Mouse (Mus musculus): Measurements from ENCODE around the gene Rubcn.

DNA sequence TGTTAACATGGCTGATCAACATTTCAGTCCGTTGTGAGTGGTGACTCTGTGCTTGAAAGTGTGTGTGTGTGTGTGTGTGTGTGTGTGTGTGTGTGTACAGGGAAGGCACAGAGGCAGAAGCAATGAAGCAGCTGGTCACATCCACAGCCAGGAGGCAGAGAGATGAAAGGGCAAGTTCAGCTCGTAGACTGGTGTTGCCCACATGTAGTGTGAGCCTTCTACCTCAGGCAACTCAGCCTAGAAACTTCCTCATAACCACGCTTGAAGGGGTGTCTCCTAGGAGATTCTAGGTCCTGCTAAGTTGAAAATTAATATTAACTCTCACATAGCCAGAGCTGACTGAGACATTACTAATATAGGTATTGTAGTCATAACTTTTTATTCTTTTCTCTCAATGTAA is 4.2 kb downstream of the Rubcn start:
- no peak for TF ChIP-seq CTCF (IDR thresholded peaks at IDR 0.05)
- TF ChIP-seq EP300 (IDR thresholded peaks at IDR 0.05) = no peak

Data from lung, postnatal 0 days (tissue).